Mouse (Mus musculus): Measurements from ENCODE around the gene Tbxas1. TPM values are rescaled to one million over a fixed set of nuclear protein-coding genes. Genes with fewer than 3 reads are reported as not detected.

Tbxas1 gene
- total RNA-seq, 2 experiments from 2014 or later = 2.9 to 3.4 TPM

DNA sequence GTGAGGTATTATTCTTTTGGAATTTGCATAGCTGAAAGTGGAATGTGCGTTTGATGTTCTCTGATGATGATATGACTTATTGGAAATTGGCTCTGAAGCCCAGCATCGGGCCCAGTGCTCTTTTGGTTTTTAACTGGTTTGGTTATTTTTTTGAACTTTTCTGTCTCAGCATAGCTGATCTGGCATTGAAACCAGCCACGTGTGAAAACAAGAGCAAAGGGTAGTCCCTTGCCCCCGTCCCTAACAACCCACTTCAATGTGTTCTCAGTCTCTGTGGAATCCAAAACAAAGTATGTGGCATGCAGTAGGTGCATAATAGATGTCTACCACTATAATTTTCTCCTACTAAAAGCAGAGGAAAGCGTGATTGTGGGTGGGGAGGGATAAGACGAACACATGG is 44.9 kb downstream of the Tbxas1 start:
- DNase-seq (ENCODE audit: extremely low spot score in 1 of 2, low spot score in 1 of 2) = no peak

DNA sequence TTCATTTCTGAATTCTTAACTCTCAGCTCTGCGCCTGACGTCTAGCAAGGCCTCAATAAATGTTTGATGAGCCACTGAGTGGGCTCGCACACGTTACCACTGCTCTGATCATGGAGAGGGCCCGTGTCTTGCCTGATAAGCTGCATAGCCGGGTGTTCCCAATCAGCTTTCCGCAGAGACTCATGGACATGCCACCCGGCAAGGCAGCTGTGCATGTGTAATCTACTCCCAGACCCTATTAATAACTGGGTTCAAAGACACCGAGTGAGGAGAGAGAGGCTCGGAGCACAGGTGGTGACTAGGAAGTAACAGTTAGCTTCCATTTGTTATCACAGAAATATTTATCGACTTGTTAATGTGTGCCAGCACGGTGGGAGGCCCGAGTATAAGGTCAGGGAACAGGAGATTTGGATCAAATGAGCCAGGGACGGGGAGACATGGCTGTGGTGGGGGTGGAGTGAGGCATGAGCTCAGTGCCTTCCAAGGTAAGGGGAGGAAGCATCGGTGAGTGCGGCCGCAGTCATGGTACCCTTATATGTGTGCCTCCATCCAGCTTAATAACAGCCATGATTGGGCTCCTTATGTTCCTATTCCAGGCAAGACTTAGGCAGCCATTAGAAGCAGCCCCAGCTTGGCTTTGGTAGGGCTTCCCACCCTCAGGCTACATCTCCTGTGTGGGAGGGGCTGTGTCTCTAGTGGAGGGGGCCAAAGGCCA is 46.0 kb downstream of the Tbxas1 start:
- no peak for DNase-seq (ENCODE audit: extremely low spot score in 1 of 2, low spot score in 1 of 2)

DNA sequence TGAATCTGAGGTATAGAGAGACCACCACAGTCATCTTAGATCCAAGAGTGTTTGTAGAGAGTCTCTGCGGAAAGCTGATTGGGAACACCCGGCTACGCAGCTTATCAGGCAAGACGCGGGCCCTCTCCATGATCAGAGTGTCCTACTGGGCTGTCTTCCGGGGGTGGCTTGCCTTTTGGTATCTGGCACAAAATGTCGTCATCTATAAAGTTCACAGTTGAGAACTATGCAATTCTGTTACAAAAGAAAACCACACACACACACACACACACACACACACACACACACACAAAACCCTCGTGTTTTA is 46.6 kb downstream of the Tbxas1 start:
- no peak for DNase-seq (ENCODE audit: extremely low spot score in 1 of 2, low spot score in 1 of 2)

DNA sequence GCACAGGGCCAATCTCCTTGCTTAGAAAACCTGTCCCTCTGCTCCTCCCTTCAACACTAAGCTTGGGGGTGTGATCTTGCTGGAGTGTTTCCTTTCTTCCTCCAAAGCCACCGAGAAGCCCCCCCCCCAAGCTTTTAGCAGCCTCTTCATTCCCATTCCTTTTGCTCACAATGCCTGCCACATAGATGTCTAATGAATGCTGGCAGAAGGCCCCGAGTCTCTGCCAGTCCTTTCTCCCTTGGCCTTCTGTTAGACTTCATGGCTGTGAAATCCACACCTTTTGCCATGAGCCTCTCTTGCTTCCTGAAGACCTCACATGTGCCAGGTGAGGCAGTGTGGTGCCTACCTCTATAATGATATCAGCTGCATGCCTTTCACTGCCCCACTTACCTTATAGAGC is 47.3 kb downstream of the Tbxas1 start:
- DNase-seq (ENCODE audit: extremely low spot score in 1 of 2, low spot score in 1 of 2) = no peak

DNA sequence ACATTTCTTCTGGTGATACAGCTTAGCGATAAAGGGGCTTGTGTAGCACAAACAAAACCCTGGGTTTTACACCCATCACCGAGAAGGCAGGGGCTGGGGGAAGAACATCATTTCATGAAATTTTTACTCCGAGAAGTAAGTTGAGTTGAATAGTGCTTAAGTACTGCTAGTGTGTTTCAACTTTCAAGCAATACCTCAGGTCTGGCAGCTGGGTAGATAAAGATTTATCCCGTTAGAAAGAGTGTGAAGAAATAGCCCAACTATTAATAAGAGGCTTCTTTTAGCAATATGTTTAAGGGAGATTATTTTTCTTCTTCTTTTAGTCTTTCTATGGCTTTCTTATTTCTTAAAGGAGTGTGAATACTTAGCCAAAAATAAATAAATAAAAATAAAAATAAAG is 48.2 kb downstream of the Tbxas1 start:
- DNase-seq (ENCODE audit: extremely low spot score in 1 of 2, low spot score in 1 of 2) = no peak

- DNase-seq (ENCODE audit: extremely low spot score in 1 of 2, low spot score in 1 of 2) = no peak
These were observed 48.9 kb downstream of the Tbxas1 start for GRCm38 (mm10) chr6:38923870-38924817.

- DNase-seq (ENCODE audit: extremely low spot score in 1 of 2, low spot score in 1 of 2) = no peak
These were observed 50.5 kb downstream of the Tbxas1 start for GRCm38 (mm10) chr6:38925719-38926118.

GRCm38 (mm10) chr6:38926135-38926962 is 51.1 kb downstream of the Tbxas1 start:
- no peak for DNase-seq (ENCODE audit: extremely low spot score in 1 of 2, low spot score in 1 of 2)

DNA sequence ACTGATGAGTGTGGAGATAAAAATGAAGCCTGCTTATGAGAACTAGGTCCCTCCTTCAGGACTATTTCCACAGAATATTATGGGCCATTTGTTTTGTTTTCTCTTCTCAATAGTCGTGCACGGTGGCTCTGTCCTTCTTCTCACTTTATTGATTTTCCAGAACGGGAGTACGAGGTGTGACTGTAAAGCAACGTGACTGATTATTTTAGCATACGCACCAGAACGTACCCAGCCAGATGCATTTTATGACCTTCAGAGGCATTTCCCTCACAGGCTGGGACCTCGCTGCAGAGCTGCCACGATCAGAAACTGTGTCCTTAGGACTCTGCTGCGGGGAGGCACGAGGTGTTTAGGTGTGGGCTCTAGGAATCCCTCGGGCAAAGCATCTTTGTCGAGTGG is 51.8 kb downstream of the Tbxas1 start:
- DNase-seq (ENCODE audit: extremely low spot score in 1 of 2, low spot score in 1 of 2) = no peak

DNA sequence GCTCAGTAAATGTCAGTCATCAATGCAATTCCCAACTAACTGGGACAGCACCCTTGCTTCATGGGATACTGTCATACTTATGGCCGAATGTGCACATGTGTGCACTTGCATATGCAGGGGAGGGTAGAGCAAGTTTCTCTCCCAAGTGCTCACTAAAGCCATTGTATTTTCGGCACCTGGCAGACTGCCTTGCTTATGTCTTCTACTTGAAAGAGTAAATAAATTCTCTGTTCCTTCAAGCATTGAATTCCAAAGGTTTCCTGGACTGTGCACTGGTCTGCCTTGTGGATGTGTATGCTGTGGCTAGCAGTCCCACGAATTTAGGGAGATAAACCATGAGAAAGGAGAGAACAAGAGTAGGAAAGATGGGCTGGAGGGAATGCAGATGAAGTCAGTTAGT is 53.3 kb downstream of the Tbxas1 start:
- DNase-seq (ENCODE audit: extremely low spot score in 1 of 2, low spot score in 1 of 2) = no peak

DNA sequence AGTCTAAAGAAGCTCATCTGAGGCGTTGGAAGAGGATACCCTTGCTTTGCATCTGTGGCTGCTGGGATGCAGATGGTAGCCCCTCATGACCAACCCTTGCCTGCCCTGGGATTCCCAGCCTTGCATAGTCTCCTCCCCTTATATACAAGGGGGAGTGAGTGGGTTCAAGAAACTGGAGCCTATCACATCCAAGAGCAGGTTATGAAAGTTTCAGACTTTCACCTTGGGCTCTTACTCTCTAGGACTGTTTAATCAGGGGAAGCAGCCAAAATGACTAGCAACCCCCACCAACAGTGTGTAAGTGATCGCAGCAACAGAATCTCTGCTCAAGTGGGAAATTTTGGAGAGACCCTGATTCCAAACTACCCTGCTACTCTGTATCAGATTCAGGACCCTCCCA is 60.8 kb downstream of the Tbxas1 start:
- no peak for DNase-seq (ENCODE audit: extremely low spot score in 1 of 2, low spot score in 1 of 2)

- DNase-seq (ENCODE audit: extremely low spot score in 1 of 2, low spot score in 1 of 2) = no peak
These were observed 63.2 kb downstream of the Tbxas1 start for GRCm38 (mm10) chr6:38938421-38938820.

DNA sequence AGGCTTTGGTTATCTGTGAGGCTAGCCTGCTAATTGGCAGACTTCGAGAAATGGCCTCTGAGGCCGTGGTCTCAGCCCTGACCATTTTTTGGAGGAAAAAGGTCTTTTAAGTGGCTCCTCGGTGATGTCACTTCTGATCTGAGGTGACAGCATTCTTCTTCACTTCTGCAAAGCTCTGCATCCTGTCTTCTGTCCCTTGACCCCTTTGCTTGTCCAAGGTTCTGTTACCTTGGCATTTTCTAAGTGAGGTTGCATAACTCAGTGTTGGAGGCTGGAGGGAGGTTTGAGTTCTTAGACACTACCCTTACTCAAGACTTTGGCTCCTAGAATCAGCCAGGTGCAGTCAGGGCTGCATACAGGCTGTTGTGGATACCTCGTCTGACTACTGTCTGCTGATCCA is 63.9 kb downstream of the Tbxas1 start:
- no peak for DNase-seq (ENCODE audit: extremely low spot score in 1 of 2, low spot score in 1 of 2)

DNA sequence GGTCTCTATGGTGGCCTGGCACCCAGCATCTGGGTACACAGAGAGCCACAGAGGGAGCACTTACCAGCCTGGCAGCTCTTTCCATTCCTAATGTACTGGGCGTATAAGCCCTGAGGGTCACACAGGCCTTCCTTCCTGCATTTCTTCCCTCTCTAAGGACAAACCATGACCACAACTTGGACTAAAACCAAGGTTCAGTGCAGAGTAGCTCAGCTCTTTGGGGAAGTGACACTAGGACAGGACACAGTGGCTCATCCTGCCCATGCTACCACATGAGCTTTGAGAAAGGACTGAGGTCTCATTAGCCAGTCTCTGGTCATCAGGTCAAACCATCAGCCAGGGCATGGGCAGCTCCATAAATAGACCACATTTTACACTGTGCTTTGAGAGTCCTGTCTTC is 65.8 kb downstream of the Tbxas1 start:
- no peak for DNase-seq (ENCODE audit: extremely low spot score in 1 of 2, low spot score in 1 of 2)

- no peak for DNase-seq (ENCODE audit: extremely low spot score in 1 of 2, low spot score in 1 of 2)
These were observed 67.6 kb downstream of the Tbxas1 start for GRCm38 (mm10) chr6:38942771-38943170.

- DNase-seq (ENCODE audit: extremely low spot score in 1 of 2, low spot score in 1 of 2) = no peak
These were observed 69.2 kb downstream of the Tbxas1 start for GRCm38 (mm10) chr6:38944392-38944791.

GRCm38 (mm10) chr6:38944826-38945225 is 69.6 kb downstream of the Tbxas1 start:
- no peak for DNase-seq (ENCODE audit: extremely low spot score in 1 of 2, low spot score in 1 of 2)

DNA sequence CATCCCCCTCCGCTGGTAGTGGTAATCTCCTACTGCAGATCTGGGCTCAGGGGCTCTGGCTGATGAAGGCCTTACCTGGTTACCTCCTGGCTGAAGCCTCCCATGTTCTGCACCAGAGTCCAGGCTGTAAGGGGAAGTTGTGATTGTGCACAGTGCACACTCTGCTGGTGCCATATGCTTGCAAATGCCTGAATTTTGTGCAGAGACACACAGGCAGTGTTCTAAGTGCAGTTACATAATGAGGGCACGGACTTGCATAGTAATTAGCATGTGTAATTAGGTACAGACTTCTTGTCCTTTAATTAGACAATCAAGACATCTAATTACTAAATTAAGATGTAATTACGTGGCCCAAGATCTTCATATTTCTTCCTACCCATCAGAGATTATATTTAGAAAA is 70.5 kb downstream of the Tbxas1 start:
- DNase-seq (ENCODE audit: extremely low spot score in 1 of 2, low spot score in 1 of 2) = no peak

- no peak for DNase-seq (ENCODE audit: extremely low spot score in 1 of 2, low spot score in 1 of 2)
These were observed 72.1 kb downstream of the Tbxas1 start for GRCm38 (mm10) chr6:38947282-38947681.

DNA sequence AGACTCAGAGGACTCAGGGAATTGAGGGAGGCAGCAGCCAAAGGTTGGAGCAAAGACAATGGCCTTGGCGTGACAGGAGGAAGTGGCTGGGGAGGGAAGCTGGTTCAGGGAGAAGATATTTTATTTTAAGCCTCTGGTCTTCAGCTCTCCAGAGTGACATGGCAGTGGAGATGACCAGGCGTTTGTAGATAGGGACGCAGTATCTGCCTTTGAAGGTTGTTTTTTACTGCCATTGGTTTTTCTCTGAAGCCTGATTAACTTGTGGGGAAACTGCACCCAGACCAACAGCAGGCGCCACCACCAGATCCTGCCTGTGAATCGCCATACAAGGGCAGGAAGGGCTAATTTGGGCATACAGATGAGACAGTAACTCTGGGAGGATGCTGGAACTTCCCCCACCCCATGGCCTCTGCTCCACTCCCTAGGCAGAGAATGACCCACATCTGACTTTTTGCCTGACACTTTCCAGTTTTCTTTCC is 74.5 kb downstream of the Tbxas1 start:
- DNase-seq (ENCODE audit: extremely low spot score in 1 of 2, low spot score in 1 of 2) = no peak

- no peak for DNase-seq (ENCODE audit: extremely low spot score in 1 of 2, low spot score in 1 of 2)
These were observed 75.1 kb downstream of the Tbxas1 start for GRCm38 (mm10) chr6:38950341-38950740.
